Mouse (Mus musculus) erythroblast, embryonic 14.5 days (primary cell): ENCODE measurements around the gene Pdss2.

Experiments used
- GATA1 ChIP-seq: IDR thresholded peaks from 2 replicates; pipeline ENCODE4 v1.6.1; 2012; ENCODE audit warnings: low read length, inconsistent platforms, mixed read lengths
- TAL1 ChIP-seq: IDR thresholded peaks from 3 replicates; pipeline ENCODE4 v1.6.1; 2012; ENCODE audit warnings: low read length, inconsistent platforms, mixed read lengths

DNA sequence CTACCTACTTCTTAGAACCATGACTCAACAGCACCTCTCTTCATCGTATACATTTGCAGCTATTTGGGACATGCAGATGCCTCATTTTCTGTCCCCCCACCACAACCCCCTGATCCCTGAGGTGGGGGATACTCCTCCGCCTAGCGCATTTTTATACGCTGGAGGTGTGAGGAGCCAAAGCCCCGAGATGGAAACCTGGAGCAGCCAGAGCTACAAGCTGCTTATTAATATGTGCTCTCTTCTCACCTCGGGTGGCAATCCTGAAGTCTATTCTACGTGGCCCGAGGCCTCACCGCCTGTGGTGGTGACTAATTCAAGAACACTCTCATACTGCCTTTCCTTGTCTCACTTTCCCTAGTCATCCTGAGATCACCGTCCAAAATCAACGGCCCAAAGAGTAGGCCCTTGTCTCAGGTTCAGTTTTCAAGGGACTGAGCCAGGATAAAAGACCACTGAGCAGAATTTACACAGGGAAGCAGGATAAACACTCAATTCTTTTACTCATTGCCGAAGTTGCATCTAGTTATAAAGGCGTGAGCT lies 3.9 kb upstream of the Pdss2 start:
- TF ChIP-seq TAL1 (no peak), GATA1 (no peak)
